Mouse (Mus musculus): Measurements from ENCODE around the gene 1700029P11Rik.

1700029P11Rik gene

DNA sequence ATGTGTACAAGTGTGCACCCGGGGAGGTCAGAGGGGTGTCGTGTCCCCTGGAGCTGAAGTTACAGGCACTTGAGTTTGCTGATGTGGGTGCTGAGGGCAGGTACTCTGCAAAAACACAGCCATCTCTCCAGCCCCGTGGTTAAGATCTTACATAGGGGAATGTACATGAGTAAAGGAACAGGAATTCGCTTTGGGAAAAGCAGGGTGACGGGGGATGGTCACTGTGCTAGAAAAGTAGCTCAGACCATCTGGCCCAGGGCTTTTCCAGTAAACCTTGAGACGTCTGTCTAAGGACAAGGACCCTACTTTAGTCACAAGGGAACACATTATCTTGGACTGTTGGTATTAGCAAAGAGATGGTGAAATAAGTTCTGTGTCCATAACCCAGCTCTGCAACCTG lies 31.6 kb downstream of the 1700029P11Rik start:
- no peak for DNase-seq (ENCODE audit: low spot score in 2 of 2)

DNA sequence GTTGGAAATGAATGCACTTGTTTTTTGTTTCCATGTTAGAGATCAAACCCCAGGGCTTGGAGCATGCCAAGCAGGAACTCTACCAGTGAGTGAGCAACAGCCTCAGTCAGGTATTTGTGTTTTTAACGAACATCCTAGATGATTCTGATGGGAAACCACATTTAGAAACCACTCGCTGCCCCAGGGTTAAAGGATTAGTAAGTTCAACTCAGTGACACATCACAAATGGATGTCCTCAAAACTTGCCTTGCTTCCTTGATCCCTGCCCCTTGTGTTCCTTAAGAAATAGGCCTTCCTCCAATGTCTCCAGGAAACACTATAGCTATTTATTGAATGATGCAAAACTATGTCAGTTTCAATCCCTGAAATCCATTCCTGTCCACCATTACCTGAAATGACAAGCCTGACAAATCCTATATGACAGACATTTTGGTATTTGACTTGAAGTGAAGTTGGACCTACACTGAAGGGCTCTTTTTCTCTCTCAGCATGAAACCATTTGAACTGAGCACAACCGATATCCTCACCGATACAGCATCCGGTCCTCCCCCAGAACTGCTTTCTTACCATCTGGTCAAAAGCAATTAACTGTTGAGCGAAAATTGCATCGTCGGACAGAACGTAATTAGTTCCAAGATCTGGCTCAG lies 34.5 kb downstream of the 1700029P11Rik start:
- DNase-seq (ENCODE audit: low spot score in 2 of 2) = no peak

DNA sequence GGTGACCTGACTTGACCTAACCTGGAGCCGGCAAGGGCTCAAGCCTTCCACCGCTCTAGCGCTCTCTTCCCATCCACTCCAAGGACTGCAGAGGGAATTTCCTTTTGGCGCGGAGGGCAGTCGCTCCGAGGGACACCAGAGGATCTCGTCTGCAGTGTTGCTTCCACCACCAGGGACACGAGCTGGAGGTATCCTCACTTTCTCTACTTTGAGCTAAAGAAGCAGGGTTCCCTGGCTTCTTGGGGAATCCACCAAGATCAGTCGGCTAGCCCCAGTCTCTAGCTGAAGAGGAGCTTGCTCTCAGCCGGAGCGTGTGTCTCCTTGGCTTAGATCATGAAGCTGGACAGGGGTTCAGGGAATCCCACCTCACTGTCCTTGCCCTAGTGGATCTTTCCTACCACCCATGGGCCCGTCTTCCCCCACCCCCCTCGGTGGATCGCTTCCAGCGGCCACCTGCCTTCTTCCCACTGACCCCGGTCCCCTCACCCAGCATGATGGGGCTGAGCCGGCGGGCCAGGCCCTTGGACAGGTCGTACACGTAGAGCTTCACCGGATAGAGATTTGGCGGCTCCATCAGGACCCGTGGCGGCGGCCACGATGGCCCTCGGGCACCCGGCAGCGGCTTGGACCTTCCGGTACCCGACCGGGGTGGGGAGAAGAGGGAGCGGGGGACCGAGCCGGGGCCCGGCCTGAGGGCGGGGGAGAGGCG lies 35.2 kb downstream of the 1700029P11Rik start:
- peak; percentile 7 to 18 for DNase-seq (ENCODE audit: low spot score in 2 of 2)

DNA sequence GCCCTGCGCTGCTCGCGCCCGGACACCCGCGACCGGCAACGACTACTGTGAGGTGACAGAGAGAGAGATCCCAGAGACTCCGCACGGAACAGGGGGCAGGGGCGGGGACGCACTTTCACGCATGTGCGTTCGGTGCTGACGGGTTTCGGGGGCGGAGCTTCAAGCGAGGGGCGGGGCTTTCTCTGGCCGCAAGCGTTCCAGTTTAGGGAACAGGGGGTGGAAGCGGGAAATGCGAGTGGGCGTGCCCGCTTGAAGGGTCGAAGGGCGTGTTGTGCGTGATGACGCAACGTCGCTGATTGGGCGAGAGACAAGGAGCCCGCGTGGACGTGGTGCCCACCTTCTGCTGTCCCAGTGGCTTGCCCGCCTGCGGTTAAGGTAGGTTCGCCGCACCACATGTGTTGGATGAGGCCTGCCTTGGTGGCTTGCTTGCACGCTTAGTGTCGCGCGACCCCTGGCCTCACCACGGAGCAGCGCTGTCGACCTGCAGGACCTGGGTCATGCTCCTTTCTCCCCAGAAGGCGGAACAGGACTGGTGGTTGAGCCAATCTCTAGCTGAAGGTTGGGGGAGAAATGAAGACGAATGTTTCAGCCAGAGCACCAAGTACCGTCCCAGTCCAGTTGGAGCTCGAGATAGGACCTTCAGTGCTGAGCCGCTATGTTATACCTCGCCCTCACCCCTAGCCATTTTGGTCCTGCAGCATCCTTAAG lies 35.9 kb downstream of the 1700029P11Rik start:
- peak; percentile 100 for DNase-seq (ENCODE audit: low spot score in 2 of 2)

DNA sequence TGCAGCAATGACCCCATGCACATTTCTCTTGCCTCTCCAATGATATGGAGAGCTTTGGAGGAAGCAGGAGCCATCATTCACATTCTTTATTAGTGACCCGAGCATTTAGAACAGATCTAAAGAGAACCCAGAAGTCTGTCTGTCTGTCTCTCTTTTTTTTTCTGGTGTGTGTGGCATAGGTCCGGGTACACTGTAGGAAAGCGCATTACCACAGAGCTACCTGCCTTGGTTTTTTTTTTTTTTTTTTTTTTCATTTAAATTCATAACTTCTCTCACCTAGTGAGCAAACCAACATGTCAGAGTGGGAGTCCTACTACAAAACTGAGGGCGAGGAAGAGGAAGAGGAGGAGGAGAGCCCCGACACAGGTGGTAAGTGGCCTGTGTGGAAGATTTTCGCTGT lies 36.5 kb downstream of the 1700029P11Rik start:
- no peak for DNase-seq (ENCODE audit: low spot score in 2 of 2)

DNA sequence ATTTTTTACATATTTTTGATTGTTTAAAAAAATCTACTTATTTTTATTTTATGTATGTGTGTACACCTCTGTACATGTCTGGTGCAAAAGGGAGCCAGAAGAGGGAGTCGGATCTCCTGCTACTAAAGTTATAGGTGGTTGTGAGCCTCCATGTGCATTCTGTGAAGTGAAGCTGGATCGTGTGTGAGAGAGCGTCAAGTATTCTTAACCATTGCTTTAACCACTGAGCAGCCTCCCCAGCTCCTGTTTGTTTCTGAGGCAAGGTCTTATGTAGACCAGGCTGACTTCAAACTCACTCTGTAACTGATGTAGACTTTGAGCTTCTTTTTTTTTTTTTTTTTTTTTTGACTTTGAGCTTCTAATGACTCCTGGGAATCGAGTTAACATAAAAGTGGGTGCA lies 37.1 kb downstream of the 1700029P11Rik start:
- DNase-seq (ENCODE audit: low spot score in 2 of 2) = no peak

DNA sequence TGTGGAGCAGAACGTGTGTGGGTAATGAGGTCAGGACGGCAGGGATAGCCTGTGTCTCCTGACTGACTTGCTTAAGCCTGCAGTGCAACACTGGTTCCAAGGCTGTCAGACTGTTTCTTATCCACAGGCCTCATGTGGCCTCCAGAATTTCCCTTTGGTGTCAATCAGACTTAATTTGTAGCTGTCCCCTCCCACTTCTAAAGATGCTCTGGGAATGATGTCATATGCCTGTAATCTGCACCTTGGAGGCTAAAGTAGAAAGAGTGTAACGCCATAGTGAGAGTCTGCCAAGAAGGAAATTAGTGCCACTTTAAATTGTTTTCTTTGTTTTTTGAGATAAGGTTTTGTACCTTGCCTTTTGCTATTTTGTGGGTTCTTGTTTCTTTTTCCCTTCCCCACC lies 38.9 kb downstream of the 1700029P11Rik start:
- no peak for DNase-seq (ENCODE audit: low spot score in 2 of 2)

DNA sequence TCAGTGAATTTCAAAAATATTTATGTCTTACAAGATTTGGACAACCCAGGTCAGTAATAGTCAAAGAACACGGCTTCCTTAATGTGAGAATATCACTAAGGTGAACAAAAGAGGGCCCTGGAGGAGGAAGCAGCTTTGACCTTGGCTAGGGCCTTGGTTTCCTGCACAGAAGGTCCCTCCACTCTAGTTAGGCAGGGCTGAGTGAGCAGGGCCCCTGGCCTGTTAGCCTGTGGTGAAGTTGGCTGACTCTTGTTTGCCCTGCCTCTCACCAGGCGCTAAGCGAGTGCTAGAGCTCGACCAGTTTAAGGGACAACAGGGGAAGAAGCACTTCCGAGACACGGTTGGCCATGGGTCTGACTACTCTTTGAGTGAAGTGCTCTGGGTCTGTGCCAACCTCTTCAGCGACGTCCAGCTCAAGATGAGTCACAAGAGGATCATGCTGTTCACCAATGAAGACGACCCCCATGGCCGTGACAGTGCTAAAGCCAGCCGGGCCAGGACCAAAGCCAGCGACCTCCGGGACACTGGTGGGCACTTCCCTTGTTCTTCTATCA lies 42.3 kb downstream of the 1700029P11Rik start:
- no peak for DNase-seq (ENCODE audit: low spot score in 2 of 2)

DNA sequence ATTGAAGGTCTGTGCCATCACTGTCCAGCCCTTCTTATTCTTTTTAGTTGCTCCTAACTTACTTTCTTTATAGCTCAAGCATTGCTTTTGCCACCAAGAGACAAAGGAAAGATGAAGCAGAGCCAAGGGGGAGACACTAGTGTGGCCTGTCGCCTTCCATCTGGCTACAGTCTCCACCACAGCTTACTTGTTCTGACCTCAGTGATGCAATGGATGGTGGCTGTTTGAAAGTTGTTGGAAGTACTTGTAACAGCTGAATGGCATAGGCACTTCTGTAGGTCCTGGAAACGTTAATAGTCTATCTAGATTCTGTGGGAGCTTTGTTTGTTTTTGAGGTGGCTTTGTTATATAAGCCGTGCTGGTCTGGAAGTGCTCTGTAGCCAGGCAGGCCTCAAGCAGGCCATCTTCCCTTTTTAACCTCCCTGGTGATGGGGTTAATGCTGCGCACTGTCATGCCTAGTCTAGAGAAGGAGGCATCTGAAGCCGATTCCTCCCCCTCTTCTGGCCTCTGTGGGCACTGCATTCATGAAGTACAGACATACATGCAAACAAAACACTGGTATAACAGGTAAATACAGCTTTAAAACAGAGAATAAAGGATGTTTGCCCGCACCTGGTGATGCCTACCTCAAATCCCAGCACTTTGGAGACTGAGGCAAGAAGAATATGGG lies 43.8 kb downstream of the 1700029P11Rik start:
- DNase-seq (ENCODE audit: low spot score in 2 of 2) = no peak

DNA sequence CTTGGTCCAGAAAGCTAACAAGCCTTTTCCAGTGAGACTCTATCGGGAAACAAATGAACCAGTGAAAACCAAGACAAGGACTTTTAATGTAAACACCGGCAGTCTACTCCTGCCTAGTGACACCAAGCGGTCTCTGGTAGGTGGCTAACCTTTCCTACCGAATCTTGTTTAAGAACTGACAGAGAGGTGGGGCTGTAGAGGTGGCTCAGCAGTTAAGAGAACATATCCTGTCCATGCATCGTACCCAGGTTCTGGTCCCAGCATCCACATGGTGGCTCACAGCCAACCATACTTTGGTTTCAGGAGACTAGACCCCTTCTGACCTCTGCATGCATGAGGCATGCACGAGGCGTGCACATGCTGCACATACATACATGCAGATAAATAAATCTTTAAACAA lies 46.9 kb downstream of the 1700029P11Rik start:
- no peak for DNase-seq (ENCODE audit: low spot score in 2 of 2)

DNA sequence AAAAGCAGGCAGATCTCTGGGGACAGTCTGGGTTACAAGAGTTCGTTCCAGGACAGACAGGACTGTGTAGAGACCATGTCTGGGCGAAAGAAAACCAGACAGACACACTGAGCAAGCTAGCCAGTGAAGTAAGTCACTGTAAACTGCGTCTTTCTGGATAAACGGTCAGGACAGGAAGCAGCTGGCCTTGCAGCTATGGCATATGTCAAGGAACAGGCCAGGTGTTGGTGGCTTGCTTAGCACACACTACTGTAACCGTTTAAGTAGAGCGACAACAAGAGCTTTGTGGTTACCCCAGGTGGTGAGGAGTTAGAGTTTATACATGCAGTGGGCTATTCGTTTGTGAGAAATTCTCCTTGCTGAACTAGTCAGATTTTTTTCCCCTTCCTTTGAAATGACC lies 47.4 kb downstream of the 1700029P11Rik start:
- DNase-seq (ENCODE audit: low spot score in 2 of 2) = no peak

Measured in urinary bladder, postnatal 36 days (tissue).